Mouse (Mus musculus) midbrain, embryonic 10.5 days (tissue): ENCODE data around the gene Akap9. TPM values are rescaled to one million over a fixed set of nuclear protein-coding genes. Genes with fewer than 3 reads are reported as not detected.
"Not testable (repeated sequence)": the region's sequence is repeated elsewhere in the genome, so short reads cannot be mapped to it uniquely, and the experiment has no call there.

Experiments used
- DNase-seq: peaks from one replicate; pipeline ENCODE4 v3.0.0-alpha.2; 2017; ENCODE audit warnings: low spot score
- H3K27ac ChIP-seq: fragments of 300-500 bp; sonication (generic); replicated peaks from 2 replicates; pipeline ENCODE4 v1.5.1; 2016; ENCODE audit warnings: mild to moderate bottlenecking
- H3K27me3 ChIP-seq: fragments of 300-500 bp; sonication (generic); 2 replicates; pipeline ENCODE4 v1.6.1; 2016; ENCODE audit warnings: low read depth, mild to moderate bottlenecking; ENCODE audit not compliant: poor library complexity, severe bottlenecking
- H3K36me3 ChIP-seq: fragments of 300-500 bp; sonication (generic); 2 replicates; pipeline ENCODE4 v1.6.1; 2016; ENCODE audit warnings: mild to moderate bottlenecking, moderate library complexity
- H3K4me1 ChIP-seq: fragments of 300-500 bp; sonication (generic); 2 replicates; pipeline ENCODE4 v1.6.1; 2016
- H3K4me3 ChIP-seq: fragments of 300-500 bp; sonication (generic); 2 replicates; pipeline ENCODE4 v1.5.1; 2016; ENCODE audit warnings: mild to moderate bottlenecking, moderate library complexity
- H3K9me3 ChIP-seq: fragments of 300-500 bp; sonication (generic); replicated peaks from 2 replicates; pipeline ENCODE4 v1.6.1; 2016; ENCODE audit warnings: mild to moderate bottlenecking
- WGBS: fragments of 180-500 bp; shearing (Covaris S2); methylation state at CpG from one replicate; pipeline ENCODE4 v1.1.7; 2016; 5-methylcytosine and 5-hydroxymethylcytosine counted together
- polyA plus RNA-seq: library from polyadenylated mRNA; unstranded; fragments of >200 nt; fragmentation: Nextera tagmentation; extraction: Ambion mirVana; gene quantifications from 2 replicates; pipeline ENCODE4 v1.2.1, GENCODE M21; 2016

The Akap9 gene
- polyA plus RNA-seq, 1 experiment from 2014 or later, result 128 TPM

- no peak for DNase-seq
- H3K4me3 ChIP-seq, result no peak overlapping the region
- no peaks in the 10 kb centered on the region for H3K4me1 ChIP-seq
- H3K27me3 ChIP-seq, result no peaks in the 10 kb centered on the region
- peaks cover 39% of the 10 kb centered on the region for H3K36me3 ChIP-seq
- no peaks in the 10 kb centered on the region for H3K9me3 ChIP-seq
- 85% methylated on average over 4 of the region's 4 CpGs for WGBS
- H3K27ac ChIP-seq, result no peak overlapping the region
Measured at GRCm38 (mm10) chr5:4024727-4025126, 96.9 kb downstream of the Akap9 start.

- H3K27ac ChIP-seq, DNase-seq, H3K4me1 ChIP-seq, H3K4me3 ChIP-seq, H3K9me3 ChIP-seq, H3K27me3 ChIP-seq: not testable (repeated sequence)
- H3K36me3 ChIP-seq, result peaks cover 38% of the 10 kb centered on the region
- 92% methylated on average over 1 of the region's 1 CpGs for WGBS
Measured at GRCm38 (mm10) chr5:4026336-4026735, 98.5 kb downstream of the Akap9 start.

GRCm38 (mm10) chr5:4028486-4029173, 100.8 kb downstream of the Akap9 start:
- DNase-seq, result no peak
- Histone ChIP-seq H3K27ac (no peak overlapping the region), H3K36me3 (peaks cover 45% of the 10 kb centered on the region), H3K4me3 (no peak overlapping the region), H3K27me3 (no peaks in the 10 kb centered on the region), H3K9me3 (no peaks in the 10 kb centered on the region), H3K4me1 (no peaks in the 10 kb centered on the region)
- 95% methylated on average over 6 of the region's 6 CpGs for WGBS

DNA sequence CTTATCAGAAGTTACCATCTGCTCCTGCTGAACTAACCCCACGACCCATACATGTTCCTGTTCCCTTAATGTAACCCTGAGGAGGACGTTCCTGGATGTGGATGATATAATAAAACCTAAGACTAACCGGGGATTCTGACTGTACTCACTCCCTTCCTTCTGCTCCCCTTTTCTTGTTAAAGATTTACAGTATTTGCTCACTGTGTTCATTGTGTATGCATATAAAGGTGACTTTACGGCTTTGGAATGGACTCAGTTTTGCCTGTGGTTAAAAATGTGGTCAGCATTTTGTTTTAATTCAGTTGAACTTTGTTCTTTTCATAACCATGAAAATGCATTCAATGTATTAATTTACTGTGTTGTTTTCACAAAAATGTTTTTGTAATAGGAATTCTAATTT, 104.0 kb downstream of the Akap9 start:
- Histone ChIP-seq H3K4me1 (no peaks in the 10 kb centered on the region), H3K27me3 (no peaks in the 10 kb centered on the region), H3K9me3 (no peaks in the 10 kb centered on the region), H3K27ac (no peak overlapping the region), H3K4me3 (no peak overlapping the region), H3K36me3 (peaks cover 67% of the 10 kb centered on the region)
- WGBS, result 89% methylated on average over 4 of the region's 4 CpGs
- DNase-seq, result no peak

DNA sequence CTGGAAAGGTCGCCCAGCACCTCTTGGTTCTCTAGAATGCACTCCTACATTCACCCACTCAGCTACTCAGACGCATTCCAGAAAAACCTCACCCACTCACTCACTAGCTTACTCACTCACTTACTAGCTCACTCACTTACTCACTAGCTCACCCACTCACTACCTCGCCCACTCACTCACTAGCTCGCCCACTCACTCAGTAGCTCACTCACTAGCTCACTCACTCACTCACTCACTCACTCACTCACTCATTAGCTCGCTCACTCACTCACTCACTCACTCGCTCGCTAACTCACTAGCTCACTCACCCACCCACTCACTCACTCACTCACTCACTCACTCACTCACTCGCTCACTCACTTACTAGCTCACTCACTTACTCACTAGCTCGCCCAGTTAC, 108.8 kb downstream of the Akap9 start:
- no peak overlapping the region for H3K4me3 ChIP-seq
- WGBS, result 93% methylated on average over 9 of the region's 9 CpGs
- no peaks in the 10 kb centered on the region for H3K9me3 ChIP-seq
- no peaks in the 10 kb centered on the region for H3K27me3 ChIP-seq
- no peak overlapping the region for H3K27ac ChIP-seq
- no peaks in the 10 kb centered on the region for H3K4me1 ChIP-seq
- no peak for DNase-seq
- peaks cover 85% of the 10 kb centered on the region for H3K36me3 ChIP-seq

DNA sequence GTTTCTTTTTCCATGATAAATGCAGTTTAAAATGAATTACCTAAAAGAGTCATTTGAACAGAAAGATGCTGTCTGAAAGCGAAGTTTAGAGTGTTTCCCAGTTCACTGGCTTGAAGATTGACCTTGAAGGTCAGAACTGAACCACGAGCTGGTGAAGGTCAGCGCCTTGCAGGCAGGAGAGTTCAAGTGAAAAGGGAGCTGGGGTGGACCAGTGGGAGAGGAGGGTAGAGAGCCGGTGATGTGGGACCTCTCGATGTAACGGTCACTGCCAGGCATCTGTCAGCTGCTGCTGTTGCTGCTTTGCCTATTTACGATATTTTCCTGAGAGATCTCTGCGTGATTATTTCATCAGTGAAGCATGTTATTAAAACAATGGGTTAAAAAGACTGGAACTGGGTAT, 111.5 kb downstream of the Akap9 start:
- H3K27me3 ChIP-seq, result no peaks in the 10 kb centered on the region
- no peak overlapping the region for H3K27ac ChIP-seq
- H3K9me3 ChIP-seq, result no peaks in the 10 kb centered on the region
- H3K4me1 ChIP-seq, result no peaks in the 10 kb centered on the region
- no peak overlapping the region for H3K4me3 ChIP-seq
- WGBS, result 93% methylated on average over 8 of the region's 8 CpGs
- peaks cover 95% of the 10 kb centered on the region for H3K36me3 ChIP-seq
- DNase-seq, result no peak

GRCm38 (mm10) chr5:4040372-4040771, 112.5 kb downstream of the Akap9 start:
- H3K27ac ChIP-seq, result no peak overlapping the region
- peaks cover 95% of the 10 kb centered on the region for H3K36me3 ChIP-seq
- no peaks in the 10 kb centered on the region for H3K27me3 ChIP-seq
- 87% methylated on average over 6 of the region's 6 CpGs for WGBS
- no peak overlapping the region for H3K4me3 ChIP-seq
- DNase-seq, result peak; percentile 24
- H3K4me1 ChIP-seq, result no peaks in the 10 kb centered on the region
- H3K9me3 ChIP-seq, result no peaks in the 10 kb centered on the region

GRCm38 (mm10) chr5:4040922-4041321, 113.1 kb downstream of the Akap9 start:
- Histone ChIP-seq H3K9me3 (no peaks in the 10 kb centered on the region), H3K4me3 (no peak overlapping the region), H3K27ac (no peak overlapping the region), H3K36me3 (peaks cover 95% of the 10 kb centered on the region), H3K27me3 (no peaks in the 10 kb centered on the region), H3K4me1 (no peaks in the 10 kb centered on the region)
- no peak for DNase-seq
- WGBS, result 95% methylated on average over 2 of the region's 2 CpGs

- 92% methylated on average over 8 of the region's 8 CpGs for WGBS
- H3K4me3 ChIP-seq, result no peak overlapping the region
- H3K36me3 ChIP-seq, result peaks cover 99% of the 10 kb centered on the region
- no peak for DNase-seq
- H3K27ac ChIP-seq, result no peak overlapping the region
- H3K4me1 ChIP-seq, result no peaks in the 10 kb centered on the region
- H3K27me3 ChIP-seq, result no peaks in the 10 kb centered on the region
- no peaks in the 10 kb centered on the region for H3K9me3 ChIP-seq
Measured at GRCm38 (mm10) chr5:4060313-4060712, 132.5 kb downstream of the Akap9 start.

DNA sequence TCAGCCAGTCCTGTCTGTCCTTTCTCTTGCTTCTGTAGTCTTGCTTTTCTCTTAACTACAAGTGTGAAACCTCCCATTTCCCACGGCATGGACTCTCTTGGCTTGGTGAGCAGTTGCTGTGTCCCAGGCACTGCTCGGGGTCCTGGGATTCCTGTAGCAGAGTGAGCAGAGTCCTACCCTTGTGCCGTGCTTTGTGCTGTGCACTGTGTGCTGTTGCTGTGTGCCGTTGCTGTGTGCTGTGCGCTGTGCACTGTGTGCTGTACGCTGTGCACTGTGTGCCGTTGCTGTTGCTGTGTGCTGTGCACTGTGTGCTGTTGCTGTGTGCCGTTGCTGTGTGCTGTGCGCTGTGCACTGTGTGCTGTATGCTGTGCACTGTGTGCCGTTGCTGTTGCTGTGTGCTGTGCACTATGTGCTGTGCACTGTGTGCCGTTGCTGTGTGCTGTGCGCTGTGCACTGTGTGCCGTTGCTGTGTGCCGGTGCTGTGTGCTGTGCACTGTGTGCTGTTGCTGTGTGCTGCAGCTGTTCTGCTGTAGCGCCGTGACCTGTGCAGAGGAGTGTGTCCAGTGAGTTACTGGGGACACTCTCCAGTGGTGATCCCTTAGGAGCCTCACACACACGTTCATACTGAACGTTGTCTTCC, 138.7 kb downstream of the Akap9 start:
- 96% methylated on average over 18 of the region's 18 CpGs for WGBS
- H3K36me3 ChIP-seq, result peaks cover 98% of the 10 kb centered on the region

GRCm38 (mm10) chr5:4067203-4067602, 139.3 kb downstream of the Akap9 start:
- Histone ChIP-seq H3K4me3 (no peak overlapping the region), H3K36me3 (peaks cover 98% of the 10 kb centered on the region), H3K27me3 (no peaks in the 10 kb centered on the region), H3K4me1 (no peaks in the 10 kb centered on the region), H3K27ac (no peak overlapping the region), H3K9me3 (no peaks in the 10 kb centered on the region)
- 92% methylated on average over 3 of the region's 3 CpGs for WGBS
- no peak for DNase-seq

More for the DNA sequence above, 138.7 kb downstream of the Akap9 start:
- H3K4me1 ChIP-seq, result no peaks in the 10 kb centered on the region
- H3K27ac ChIP-seq, result no peak overlapping the region
- no peak overlapping the region for H3K4me3 ChIP-seq
- no peaks in the 10 kb centered on the region for H3K27me3 ChIP-seq
- H3K9me3 ChIP-seq, result no peaks in the 10 kb centered on the region
- DNase-seq, result no peak

DNA sequence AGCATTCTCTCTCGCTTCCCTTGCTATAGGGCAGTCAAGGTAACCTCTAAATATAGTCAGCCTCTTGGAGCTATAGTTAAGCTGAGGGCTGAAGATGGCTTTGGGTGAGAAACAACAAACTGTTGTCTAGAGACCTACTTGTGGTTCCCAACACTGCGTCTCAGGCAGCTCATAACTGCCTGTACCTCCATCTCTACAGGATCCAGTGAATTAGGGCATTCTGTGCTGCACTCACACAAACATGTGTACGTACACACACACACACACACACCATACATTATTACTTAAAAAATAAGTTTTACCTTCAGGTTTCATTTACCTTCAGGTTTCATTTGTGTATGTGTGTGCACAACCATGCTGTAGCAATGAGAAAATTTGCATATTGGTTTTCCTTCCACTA, 151.2 kb downstream of the Akap9 start:
- no peak overlapping the region for H3K27ac ChIP-seq
- H3K9me3 ChIP-seq, result no peaks in the 10 kb centered on the region
- no peak overlapping the region for H3K4me3 ChIP-seq
- no peak for DNase-seq
- peaks cover 87% of the 10 kb centered on the region for H3K36me3 ChIP-seq
- H3K27me3 ChIP-seq, result no peaks in the 10 kb centered on the region
- H3K4me1 ChIP-seq, result no peaks in the 10 kb centered on the region
- 95% methylated on average over 3 of the region's 3 CpGs for WGBS

GRCm38 (mm10) chr5:4080861-4081260, 153.0 kb downstream of the Akap9 start:
- no peaks in the 10 kb centered on the region for H3K9me3 ChIP-seq
- H3K4me1 ChIP-seq, result no peaks in the 10 kb centered on the region
- WGBS, result 91% methylated on average over 2 of the region's 2 CpGs
- peaks cover 98% of the 10 kb centered on the region for H3K36me3 ChIP-seq
- H3K4me3 ChIP-seq, result no peak overlapping the region
- no peaks in the 10 kb centered on the region for H3K27me3 ChIP-seq
- DNase-seq, result no peak
- H3K27ac ChIP-seq, result no peak overlapping the region
